Mouse (Mus musculus) skeletal muscle tissue, adult 2 months (tissue): ENCODE data around the gene Cacna1c.

Experiments
- DNase-seq: peaks from one replicate; pipeline ENCODE4 v3.0.0-alpha.2; 2012; ENCODE audit warnings: low read depth, low spot score

Gene Cacna1c

DNA sequence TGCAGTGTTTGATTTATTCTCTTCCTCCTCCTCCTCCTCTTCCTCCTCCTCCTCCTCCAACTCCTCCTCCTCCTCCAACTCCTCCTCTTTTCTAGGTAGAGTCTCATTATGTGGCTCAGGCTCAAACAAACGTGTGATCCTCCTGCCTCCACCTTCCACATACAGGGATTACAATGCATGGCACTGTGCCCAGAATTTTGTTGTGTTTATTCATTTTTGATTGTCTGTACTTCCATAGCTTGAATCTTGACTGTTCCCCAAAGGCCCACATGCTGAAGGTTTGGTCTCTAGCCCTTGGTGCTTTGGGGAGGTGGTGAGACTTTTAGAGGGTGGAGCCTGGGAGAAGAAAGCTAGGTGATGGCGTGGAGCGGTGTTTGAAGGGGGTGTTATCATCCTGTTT is 383.7 kb downstream of the Cacna1c start:
- DNase-seq, result no peak

- no peak for DNase-seq
Measured at GRCm38 (mm10) chr6:118812007-118812406, 384.2 kb downstream of the Cacna1c start.

DNA sequence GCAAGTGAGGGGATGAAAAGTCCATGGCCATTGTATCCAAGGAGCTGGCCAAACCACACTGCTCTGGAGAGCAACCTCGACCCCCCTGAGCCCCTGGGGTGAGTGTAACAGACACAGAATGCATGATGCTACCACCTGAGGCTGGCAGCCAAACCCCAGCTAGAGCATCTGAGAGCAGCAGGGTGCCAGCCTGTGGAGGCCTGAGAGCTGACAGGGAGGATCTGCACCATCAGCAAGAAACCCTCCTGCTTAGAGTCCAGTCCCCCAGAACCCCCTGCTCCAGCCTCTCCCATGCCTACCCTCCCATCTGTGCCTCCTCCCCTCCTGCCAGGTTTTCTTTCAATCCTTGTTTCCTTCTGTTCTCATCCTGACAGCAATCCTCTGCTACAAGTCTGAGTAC is 385.4 kb downstream of the Cacna1c start:
- no peak for DNase-seq

- DNase-seq, result no peak
Measured at GRCm38 (mm10) chr6:118805139-118805538, 391.1 kb downstream of the Cacna1c start.

GRCm38 (mm10) chr6:118802286-118802685 is 393.9 kb downstream of the Cacna1c start:
- DNase-seq, result no peak

GRCm38 (mm10) chr6:118796393-118796792 is 399.8 kb downstream of the Cacna1c start:
- no peak for DNase-seq

DNA sequence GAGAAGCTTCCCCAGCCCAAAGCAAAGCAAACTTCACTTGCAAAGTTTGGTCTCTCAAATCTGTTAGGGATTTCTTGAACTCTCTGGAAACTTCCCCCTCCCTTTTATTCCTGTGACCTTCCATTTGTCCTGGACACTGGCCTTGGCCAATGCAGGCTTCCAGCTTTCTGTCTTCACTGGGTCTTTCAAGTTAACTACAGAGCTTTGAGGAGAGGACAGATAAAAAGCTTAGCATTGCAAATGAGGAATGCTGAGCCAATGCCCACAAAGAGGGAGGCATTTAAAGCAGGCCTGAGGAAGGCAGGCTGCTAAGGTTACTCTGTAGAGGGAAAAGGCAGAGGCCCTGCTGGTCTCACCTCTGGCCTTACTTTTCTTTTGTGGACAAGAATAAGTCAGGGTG is 400.5 kb downstream of the Cacna1c start:
- DNase-seq, result no peak

DNA sequence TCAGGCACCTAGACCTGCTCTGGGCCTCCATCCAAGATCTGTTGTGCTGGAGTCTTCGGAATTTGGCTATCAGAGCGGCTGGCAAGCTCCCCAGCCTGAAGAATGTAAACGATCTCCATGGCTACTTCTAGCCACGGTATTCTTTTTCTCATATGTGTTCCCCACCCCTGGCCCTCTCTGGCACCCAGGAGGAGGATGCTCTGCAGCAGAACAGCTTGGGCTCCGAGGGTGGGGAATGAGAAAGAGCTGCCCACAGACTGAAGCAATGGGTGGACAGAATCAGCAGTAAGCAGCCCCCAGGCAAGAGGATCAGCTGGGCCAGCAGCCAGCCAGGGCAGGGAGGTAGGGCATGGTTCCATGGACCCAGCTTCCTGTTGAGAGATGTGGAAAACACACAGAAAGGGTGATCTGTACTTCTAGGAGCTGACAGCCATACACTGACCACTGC is 404.3 kb downstream of the Cacna1c start:
- peak; percentile 10 for DNase-seq

- DNase-seq, result no peak
Measured at GRCm38 (mm10) chr6:118787933-118788332, 408.3 kb downstream of the Cacna1c start.

DNA sequence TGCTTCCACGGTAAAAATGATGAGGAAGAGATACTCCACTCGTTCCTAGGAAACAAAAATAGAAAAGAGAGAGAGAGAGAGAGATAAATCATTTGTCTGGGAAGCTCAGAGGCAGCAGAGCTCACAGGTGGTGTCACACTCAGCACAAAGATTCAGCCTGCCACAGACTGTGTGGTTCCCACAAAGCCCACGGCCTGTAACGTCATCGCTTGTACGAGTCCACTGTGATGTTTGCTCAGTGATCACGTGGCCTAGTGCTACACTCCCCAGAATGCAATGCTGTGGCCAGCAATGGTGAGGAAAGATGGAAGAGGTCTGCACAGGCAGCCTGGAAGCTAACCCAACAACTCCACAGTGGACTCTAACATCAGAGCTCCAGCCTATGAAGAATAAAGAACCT is 415.9 kb downstream of the Cacna1c start:
- no peak for DNase-seq

- no peak for DNase-seq
Measured at GRCm38 (mm10) chr6:118779201-118779600, 417.0 kb downstream of the Cacna1c start.

DNA sequence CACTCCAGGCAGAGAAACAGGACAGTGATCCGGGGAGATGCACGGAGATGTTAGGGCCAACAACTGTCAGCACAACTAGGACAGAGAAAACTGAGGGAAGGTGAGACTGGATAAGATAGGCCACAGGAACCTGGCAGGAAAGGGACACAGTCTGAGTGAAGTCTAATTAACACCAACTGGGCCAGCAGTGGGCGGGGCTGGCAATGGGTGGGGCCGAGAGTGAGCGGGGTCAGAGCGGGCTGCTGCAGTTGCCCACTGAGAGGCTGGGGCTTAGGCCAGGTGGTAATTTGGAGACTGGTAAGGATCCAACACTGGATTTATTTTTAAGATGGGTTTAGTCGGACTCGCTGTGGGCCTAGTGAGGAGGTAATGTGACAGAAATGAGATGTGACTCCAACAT is 418.8 kb downstream of the Cacna1c start:
- no peak for DNase-seq

GRCm38 (mm10) chr6:118776459-118776858 is 419.8 kb downstream of the Cacna1c start:
- DNase-seq, result no peak

GRCm38 (mm10) chr6:118772581-118772980 is 423.6 kb downstream of the Cacna1c start:
- DNase-seq, result no peak

- no peak for DNase-seq
Measured at GRCm38 (mm10) chr6:118771121-118771520, 425.1 kb downstream of the Cacna1c start.

DNA sequence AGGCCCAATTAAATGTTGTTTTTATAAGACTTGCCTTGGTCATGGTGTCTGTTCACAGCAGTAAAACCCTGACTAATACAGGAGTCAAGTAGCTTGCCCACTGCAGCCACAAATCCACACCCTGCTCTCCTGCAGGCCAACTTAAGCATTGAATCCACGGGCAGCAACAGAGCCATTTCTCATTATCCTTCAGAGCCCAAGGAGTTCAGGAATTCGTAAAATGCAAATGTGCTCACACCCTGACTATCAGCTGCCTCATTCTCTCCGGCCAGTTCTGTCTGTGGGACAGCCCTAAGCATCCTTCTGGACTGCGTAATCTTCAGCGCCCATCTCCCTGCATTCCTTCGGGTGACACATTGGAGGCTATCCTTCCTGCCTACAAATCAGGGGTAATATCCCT is 425.8 kb downstream of the Cacna1c start:
- DNase-seq, result no peak

- DNase-seq, result no peak
Measured at GRCm38 (mm10) chr6:118769792-118770191, 426.4 kb downstream of the Cacna1c start.

DNA sequence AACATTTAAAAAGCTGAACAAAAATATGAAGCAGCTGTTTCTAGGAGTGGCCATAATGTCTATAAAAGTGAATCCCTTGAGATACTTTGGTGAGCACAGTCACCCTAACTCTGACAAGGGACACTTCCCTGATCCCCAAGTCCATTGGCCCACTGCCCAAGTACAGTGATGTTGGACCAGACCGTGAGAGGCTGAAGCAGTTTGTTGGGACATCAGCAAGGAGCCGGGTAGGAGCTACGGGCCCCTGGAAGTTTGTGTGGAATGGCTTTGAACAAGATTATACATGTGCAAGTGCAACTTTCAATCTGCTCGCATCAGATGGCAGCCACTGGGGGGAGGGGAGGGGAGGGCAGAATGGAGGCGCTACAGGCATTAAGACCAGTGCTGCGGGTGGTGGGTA is 428.5 kb downstream of the Cacna1c start:
- DNase-seq, result no peak

DNA sequence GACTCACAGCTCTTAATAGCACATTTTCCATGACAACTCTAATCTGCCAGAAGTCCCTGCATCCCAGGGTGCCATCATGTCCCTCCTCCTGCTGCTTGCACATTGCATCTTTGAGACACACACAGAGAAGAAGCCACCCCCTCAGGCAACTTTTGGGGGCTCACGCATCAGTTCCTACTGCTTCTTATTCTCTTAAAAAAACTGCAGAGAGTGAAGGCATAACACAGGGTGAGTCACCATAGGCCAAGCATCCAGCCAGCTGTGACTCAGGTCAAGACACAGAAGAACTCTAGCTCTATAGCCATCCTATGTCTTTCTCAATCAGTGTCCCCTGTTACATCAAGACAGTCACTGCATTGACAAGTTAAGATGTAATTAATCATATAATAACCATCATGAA is 431.0 kb downstream of the Cacna1c start:
- DNase-seq, result no peak

- no peak for DNase-seq
Measured at GRCm38 (mm10) chr6:118759015-118759414, 437.2 kb downstream of the Cacna1c start.

DNA sequence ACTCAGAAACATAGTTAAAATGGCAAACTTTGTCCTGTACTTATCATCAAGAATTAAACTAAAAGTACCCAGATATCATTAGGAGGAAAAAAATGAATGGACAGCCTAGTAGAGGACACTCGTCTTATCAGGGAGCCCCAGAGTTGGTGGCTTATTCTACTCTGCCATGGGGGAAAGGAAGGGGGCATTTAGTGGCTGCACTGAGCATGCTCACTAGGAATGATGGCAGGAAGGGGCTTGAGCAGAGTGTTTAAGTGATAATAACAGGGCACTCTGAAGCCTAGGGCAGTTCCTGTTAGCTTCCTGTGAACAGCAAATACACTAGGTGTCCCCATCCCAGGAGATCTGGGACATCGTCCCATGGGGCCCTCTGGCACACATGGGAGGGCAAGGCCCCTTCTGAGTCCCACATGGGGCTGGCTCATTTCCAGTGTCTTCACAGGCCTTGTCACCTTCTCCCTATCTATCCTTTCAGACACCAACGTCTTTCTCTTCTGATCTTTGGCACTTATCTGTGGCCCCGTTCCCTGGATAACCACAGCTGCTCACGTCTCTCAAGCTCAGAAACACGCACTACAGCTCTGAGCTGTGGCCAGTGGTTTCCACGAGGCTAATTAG is 437.8 kb downstream of the Cacna1c start:
- DNase-seq, result no peak

GRCm38 (mm10) chr6:118757533-118758289 is 438.5 kb downstream of the Cacna1c start:
- DNase-seq, result no peak

DNA sequence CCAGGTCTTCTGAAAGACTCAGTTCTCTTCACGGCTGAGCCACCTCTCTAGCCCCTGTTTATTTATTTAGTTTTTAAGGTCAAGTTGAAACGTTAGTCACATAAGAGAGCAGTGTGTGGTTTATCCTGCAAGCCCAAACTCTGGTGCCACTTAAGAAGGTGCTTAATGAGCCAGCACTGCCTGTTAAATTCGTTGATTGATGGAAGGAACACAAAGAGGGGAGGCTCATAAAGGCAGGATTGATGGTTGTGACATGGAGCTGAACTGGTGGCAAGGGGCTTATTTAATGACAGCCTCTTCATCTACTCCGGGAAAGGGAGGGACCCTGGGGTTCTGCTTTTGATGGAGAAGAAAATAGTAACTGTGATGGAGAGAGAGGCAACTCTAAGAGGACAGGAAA is 439.7 kb downstream of the Cacna1c start:
- DNase-seq, result no peak
